Mouse (Mus musculus): ENCODE data around the gene Zscan5b.
A peak's percentile ranks its signal among the peaks of the same experiment; 100 is the strongest.
"Not testable (repeated sequence)": the region's sequence is repeated elsewhere in the genome, so short reads cannot be mapped to it uniquely, and the experiment has no call there.

The Zscan5b gene

DNA sequence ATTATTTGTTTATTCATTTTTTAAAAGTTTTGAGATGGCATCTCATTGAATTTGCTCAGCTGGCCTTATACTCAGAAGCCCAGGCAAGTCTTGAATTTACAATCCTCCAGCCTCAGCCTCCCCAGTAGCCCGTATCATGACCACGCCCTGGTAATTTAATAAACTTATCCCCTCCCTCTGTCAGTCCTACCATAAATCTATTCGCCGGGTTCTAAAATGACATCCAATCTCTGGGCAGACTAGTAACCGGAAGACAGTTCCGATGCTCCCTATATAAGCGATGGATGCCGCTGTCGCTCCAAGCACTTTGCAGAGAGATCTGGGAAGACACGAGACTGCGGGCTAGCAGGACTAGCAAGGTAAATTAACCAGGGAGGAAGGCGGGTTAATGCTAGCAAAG lies at the start of gene Zscan5b:
Gene Zscan5b, plus strand, starts transcription at position 301 of the 400 bp plus-strand sequence.
- DNase-seq, result no peak

- no peak for DNase-seq
Measured at GRCm38 (mm10) chr7:6172674-6173244, 49.3 kb upstream of the Zscan5b start.

- DNase-seq, result no peak
Measured at GRCm38 (mm10) chr7:6173872-6174271, 48.2 kb upstream of the Zscan5b start.

DNA sequence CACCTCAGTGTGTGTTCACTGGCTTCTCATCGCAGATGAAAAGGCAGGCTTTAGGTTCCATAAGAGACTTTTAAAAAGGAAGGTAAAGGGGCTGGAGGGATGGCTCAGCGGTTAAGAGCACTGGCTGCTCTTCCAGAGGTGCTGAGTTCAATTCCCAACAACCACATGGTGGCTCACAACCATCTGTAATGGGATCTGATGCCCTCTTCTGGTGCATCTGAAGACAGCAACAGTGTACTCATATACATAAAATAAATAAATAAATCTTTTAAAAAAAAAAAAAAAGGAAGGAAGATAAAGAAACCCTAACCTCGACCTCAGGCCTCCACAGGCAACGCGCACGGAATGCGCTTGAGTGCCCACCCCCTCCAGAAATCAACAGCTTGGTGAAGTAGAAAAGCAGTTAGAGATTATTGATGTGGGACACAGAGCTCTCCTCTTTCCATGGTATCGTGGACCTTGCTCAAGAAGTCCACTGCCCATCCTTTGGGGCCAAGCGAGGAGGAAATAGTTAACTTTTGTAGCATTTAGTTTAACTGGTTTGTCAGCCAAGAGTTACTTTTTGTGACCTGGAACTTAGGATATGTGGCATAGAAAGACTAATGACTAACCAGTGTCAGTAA lies 47.6 kb upstream of the Zscan5b start:
- not testable (repeated sequence) for DNase-seq

GRCm38 (mm10) chr7:6179013-6179412 lies 43.1 kb upstream of the Zscan5b start:
- DNase-seq, result no peak

DNA sequence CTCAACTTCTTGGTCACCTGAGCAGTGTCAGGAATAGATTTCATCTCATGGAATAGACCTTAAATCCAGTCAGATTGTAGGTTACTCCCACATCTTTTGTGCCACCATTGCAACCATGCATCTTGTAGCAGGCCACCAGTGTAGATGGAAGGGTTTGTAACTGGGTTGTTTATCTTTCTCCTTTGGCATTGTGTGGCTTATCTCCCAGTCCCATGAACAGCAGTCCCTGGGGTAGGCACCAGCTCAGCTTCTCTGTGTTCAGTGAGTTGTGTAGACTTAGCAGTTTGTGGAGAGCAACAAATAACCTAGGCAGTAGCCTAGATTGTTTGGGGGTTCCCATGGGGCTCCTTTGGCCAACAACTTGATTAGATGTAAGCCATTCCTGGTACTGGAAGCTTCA lies 39.2 kb upstream of the Zscan5b start:
- DNase-seq, result no peak

- peak; percentile 21 for DNase-seq
Measured at GRCm38 (mm10) chr7:6183802-6184201, 38.3 kb upstream of the Zscan5b start.

GRCm38 (mm10) chr7:6184521-6184920 lies 37.6 kb upstream of the Zscan5b start:
- DNase-seq, result peak; percentile 63

DNA sequence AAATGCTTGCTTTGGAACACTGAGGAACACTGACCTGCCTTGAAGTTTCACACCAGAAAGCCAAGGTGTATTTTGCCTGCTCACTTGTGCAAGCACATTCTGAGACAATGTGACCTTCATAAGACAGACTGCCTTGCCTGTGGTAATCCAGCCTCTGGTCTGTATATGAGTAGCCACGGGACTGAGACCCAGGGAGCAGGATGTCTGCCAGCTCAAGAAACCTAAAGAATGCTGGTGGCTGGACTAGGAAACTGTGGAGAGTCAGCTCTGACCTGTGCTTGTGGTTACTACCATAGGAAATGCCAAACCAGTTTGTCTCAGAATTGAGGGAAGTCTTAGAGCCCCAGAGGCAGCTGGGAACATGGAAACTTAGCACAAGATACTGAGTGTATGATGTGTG lies 36.7 kb upstream of the Zscan5b start:
- DNase-seq, result no peak

GRCm38 (mm10) chr7:6186176-6186575 lies 35.9 kb upstream of the Zscan5b start:
- DNase-seq, result no peak

- no peak for DNase-seq
Measured at GRCm38 (mm10) chr7:6186756-6187155, 35.3 kb upstream of the Zscan5b start.

- no peak for DNase-seq
Measured at GRCm38 (mm10) chr7:6189542-6189941, 32.5 kb upstream of the Zscan5b start.

- peak; percentile 92 for DNase-seq
Measured at GRCm38 (mm10) chr7:6191376-6191775, 30.7 kb upstream of the Zscan5b start.

DNA sequence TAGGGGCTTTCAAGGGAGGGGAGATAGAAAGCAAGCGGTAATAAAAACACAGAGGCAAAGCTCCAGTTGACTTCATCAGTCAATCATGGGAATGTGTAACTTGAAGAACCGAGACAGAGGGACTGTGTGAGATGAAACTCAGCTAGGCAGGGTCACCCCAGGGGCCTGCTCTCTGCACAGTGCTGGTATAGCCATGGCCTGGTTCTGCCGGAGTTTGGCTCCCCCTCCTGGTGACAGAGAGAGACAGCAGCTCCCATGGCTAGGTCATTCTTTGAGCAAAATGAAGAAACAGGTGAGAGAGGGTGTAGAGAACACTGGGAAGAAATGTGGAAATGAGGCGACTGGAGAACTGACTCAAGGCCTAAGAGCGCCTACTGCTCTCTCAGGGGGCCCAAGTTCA lies 27.9 kb upstream of the Zscan5b start:
- DNase-seq, result peak; percentile 79

DNA sequence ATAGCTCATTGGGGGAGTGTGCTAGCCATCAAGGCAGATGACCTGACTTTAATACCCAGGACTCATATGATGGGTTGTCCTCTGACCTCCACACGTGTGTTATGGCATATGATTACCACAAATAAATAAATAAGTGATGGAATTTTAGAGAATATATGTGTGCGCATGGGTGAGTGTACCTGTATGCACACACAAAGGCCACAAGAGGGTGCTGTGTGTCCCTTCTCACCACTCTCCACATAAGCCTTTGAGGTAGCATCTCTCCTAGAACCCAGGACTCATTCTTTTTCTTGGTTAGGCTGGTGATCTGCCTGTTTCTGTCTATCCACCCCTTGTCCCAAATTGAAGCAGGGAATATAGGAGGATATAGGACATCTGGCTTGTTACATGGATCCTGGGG lies 26.3 kb upstream of the Zscan5b start:
- no peak for DNase-seq

GRCm38 (mm10) chr7:6196790-6197189 lies 25.3 kb upstream of the Zscan5b start, which contains the start of gene Galp:
Galp (plus strand) TSS chr7:6197090.
- DNase-seq, result no peak

DNA sequence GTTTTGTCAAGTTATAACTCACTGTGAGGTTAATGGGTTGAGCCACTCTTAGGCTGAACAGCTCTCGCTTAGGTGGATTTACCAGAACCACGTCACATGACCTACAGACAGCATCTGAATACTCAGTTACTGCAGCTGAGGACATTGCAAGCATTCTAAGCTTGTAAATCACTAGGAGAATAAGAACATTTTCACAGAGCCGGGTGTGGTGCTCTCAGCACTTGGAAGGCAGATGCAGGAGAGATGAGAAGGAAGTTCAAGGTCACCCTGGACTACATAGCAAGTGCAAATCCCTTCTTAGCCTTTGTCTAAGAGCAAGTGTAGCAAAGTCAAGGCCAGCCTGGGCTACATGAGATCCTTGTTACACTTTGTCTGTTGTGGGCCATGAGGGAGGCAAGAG lies 17.9 kb upstream of the Zscan5b start:
- DNase-seq, result no peak

- DNase-seq, result peak; percentile 34
Measured at GRCm38 (mm10) chr7:6213144-6213543, 8.9 kb upstream of the Zscan5b start.

DNA sequence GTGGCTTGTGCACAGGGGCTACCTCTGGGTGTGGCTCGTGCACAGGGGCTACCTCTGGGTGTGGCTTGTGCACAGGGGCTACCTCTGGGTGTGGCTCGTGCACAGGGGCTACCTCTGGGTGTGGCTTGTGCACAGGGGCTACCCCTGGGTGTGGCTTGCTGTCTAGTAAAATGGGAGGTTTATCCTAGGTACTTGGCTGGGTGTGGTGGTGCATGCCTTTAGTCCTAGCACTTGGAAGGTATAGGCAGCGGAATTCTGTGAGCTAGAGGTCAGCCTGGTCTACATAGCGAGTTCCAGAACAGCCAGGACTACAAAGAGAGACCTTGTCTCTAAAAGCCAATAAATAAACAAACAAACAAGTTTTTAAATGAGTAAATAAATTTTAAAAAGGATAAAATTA lies 7.4 kb upstream of the Zscan5b start:
- not testable (repeated sequence) for DNase-seq

DNA sequence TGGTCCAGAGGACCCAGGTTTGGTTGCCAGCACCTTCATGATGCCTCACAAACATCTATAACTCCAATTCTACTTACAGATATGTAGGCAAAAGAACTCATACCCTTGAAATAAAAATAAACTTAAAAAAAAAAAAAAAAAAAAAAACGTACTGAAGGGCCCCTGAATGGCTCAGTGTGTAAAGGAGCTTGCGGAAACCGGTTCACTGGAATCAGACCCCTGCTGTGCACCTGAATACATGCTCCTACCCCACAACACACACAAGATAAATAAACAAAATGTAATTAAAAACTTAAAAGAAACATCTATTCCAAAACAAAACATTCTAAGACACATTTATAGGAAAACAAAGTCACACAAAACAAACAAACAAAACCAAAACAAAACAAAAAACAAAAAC lies 1.9 kb upstream of the Zscan5b start:
- no peak for DNase-seq

DNA sequence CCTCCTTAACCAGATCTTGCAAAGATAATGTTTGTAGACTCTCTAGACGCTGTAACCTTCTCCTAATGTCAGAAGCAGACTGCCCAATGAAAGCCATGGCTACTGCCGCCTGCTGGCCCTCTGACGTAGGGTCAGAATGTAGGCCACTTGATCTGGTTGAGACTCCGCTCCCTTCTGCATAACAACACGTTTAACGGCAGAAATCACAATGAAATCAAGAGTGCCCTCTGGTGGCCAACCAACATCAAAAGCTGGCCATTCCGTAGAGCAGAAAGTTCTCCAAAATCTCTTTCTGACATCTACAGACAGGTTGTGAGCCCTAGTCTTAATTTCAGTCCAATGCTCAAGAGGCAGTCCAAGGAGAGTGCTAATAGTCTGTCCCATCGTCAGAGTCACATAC lies 6.4 kb downstream of the Zscan5b start:
- peak; percentile 13 for DNase-seq

DNA sequence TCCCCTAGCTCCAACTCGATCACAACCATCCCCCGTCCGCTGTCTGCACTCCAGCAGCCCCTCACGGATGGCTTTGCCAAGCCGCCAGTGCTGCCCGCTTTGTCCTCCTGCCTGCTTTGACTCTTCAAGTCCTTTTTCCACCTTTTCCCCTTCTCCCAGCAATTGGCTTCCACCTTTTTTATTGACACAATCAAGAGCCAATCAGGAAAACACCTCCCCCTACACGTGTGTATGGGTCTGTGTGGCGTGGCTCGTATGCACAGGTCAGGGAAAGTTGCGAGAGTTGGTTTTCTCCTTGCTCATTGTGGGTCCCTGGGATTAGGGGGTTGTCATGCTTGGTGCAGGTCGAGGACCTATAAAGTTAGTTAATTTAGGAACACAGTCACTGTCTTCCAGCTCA lies 17.7 kb downstream of the Zscan5b start:
- no peak for DNase-seq

- DNase-seq, result peak; percentile 59
Measured at GRCm38 (mm10) chr7:6240841-6241425, 18.9 kb downstream of the Zscan5b start.

All from kidney, postnatal 10 days (tissue).